Mouse (Mus musculus): ENCODE data around the gene Tenm4.
"Not testable (repeated sequence)": the region's sequence is repeated elsewhere in the genome, so short reads cannot be mapped to it uniquely, and the experiment has no call there.

The Tenm4 gene

DNA sequence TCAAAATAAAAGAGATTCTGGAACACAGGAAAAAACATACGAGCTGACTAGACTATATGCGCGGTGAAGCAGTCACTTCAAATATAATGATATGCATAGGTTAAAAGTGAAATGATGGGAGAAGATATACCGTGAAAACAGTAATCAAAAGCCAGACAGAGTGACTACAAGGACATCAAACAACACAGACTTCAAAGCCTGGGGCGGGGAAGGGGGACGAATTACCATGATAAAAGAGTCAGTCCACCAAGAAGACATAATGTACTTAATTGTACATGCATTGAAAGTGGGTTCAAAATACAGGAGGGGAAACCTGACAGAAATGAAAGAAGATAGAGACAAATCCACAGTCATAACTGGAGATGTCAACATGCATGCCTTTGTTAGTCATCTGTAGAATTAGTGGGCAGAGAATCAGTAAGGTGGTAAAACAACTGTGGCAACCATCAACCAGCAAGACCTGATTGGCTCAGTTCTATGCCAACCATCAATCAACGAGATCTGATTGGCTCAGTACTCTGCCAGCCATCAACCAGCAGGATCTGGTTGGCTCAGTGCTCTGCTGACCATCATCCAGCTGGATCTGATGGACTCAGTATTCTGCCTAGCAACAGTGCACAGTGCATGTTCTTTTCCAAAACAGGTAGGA, 749.5 kb downstream of the Tenm4 start:
- DNase-seq = no peak

- DNase-seq = no peak
These were observed 751.9 kb downstream of the Tenm4 start for GRCm38 (mm10) chr7:96922927-96923326.

DNA sequence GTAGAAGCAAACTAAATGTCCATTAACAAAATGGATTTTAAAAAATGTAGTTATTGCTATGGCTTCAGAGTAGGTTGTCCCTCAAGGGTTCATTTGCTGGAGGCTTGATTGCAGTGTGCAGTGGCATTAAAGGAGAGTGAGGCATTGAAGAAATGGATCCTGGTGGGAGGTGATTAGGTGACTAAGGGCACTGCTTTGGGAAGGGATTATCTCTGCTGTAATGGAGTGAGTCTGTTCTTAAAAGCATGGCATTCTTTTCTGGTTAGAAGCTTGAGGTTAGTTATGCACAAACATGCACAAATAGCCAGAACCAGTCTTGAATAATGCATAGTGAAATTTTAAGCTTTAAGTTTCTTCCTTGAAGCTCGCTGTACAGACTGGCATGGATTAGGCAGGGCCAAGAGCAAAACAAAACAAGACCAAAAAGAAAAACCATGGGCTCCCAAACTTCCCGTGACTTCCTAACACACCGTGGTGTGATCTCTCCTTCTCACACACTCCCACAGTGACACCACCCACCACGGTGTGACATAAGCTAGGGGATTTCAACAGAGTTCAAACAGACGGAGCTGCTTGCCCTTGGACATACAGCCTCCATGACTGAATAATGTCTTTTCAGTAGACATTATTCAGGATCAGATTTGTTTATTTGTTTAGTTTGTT, 772.8 kb downstream of the Tenm4 start:
- no peak for DNase-seq

DNA sequence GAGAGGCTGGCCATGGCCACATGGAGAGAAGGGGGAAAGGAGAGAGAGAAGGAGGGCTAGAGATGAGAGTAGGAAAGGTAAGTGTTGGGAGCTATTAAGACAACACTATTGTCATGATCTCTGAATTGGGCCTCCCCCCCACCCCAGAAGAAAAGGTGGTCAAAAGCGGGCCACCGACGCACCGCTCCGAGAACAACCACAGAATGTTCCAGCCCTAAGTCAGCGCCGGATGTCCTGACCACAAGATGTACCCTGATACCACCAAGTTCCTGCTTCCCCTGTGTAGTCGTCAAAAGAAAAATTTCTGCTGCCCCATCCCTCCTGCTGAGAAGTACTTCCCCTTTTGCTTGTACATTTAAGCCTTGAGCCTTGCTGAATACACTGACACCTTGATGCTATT, 775.5 kb downstream of the Tenm4 start:
- not testable (repeated sequence) for DNase-seq

- peak; percentile 94 for DNase-seq
These were observed 780.4 kb downstream of the Tenm4 start, which contains the start of gene Nars2 for GRCm38 (mm10) chr7:96951281-96952051. Nars2 (plus strand) TSS chr7:96951505.

DNA sequence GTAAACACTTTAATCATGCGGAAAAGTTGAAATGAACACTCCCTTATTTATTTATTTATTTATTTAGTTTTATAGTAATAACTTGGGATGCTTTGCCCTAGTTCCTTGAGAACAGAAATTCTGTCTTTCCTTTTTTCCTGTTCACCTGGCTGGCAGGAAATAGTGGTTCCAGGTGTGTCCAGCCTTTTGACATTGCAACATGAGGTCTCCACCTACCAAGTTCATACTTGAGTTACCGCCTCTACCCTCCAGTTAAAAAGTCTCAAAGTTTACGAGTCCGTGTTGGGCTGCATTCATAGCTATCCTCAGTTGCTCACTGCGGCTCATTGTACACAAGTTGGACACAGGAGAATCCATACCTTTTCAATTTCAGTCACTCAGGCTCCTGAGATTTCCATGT, 781.0 kb downstream of the Tenm4 start:
- peak; percentile 11 for DNase-seq

GRCm38 (mm10) chr7:96959168-96959567, 788.1 kb downstream of the Tenm4 start:
- no peak for DNase-seq

Measured in kidney, postnatal 10 days (tissue).